Comparison of ENCODE assay signal across 1 mouse cellular context in genomic region chr3:90208662-90209061, GRCm38 (mm10).
A peak's percentile ranks its signal among the peaks of the same experiment; 100 is the strongest.
TF ChIP-seq lines count a peak whose summit lies in the region.

No protein-coding gene starts in this region.

TF ChIP-seq in CH12.LX, 34 proteins besides CTCF, POLR2A, EP300 and RAD21:
- TF ChIP-seq ZNF384 (IDR thresholded peaks at IDR 0.05; ENCODE audit: low read depth, low read length): 0 out of 2 replicates have a peak, but pooled peaks have one; percentile 22
- TF ChIP-seq GABPA (IDR thresholded peaks at IDR 0.05; ENCODE audit: insufficient replicate concordance, low read depth, low read length): no peak
